Mouse (Mus musculus): Measurements from ENCODE around the gene Ldlr. TPM values are rescaled to one million over a fixed set of nuclear protein-coding genes. Genes with fewer than 3 reads are reported as not detected.

The Ldlr gene
- polyA plus RNA-seq, 1 experiment from 2014 or later = 20.4 TPM

DNA sequence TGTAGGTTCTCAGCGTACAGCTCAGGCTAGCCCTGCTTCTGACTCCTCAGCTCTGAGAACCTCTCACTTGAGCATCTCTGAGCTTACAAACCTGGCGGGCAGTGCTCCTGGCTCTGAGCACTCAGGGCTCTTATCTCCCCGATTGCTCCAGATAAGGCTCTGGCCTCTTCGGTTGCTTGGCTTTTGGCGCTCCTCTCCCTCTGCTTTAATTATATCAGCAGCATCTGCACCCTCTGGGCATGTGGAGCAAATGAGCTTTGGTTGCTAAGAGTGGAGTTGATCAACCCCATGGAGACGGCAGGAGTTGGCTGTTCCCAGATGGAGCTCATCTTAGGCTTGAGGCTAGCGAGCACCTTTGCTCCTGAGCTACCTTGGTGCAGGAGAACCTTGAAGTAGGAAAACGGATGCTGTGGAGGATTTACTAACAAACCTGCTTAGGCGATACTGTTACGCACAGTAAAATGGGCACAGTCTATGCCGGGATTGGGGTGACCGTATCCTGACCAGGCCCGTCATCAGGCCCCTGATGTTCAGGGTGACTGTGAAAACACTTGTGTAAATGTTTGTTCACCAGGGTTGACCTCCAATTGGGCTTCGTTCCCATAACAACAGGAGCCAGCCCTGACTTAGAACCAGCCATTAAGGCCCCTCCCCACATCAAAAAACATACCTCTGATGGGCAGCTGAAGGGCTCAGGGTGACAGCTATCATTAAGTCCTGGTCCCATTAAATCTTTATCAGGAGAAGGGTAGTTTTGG, 3.1 kb downstream of the Ldlr start:
- H3K9ac ChIP-seq = peak overlapping the region; percentile 80
- peak overlapping the region; percentile 81 for H3K4me3 ChIP-seq

DNA sequence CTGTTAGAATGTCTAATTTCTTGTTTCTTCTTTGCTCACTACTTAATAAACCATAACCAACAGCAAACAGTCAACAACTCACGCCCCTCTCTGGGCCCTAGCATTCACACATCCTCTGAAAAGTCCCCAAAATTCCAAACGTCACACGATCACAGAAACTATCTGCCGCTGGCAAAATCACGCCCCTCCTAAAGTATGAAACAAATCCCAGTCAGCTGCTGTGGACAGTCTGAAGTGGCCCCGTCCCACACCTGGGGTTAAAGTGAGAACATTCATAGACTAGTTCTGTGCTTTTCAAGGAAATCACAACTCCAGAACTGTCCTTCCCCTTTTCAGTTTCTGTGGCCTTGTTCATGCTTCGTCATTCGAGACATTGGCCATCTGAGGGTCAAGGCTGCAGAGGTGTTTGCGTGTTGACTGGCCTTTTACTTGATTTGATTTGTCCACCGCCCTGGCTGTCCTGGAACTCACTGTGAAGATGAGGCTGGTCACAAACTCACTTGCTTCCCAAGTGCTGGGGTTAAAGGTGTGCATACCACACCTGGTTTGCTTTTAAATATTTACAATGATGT, 5.1 kb downstream of the Ldlr start:
- ATAC-seq (ENCODE audit: extremely low read depth, insufficient number of reproducible peaks, low FRiP score, low TSS enrichment) = no peak
- Histone ChIP-seq H3K9ac (no peak overlapping the region), H3K4me3 (no peak overlapping the region), H3K27ac (replicated peaks) (no peak overlapping the region), H3K36me3 (peaks cover 32% of the 10 kb centered on the region), H3K4me2 (no peak overlapping the region), H3K4me1 (peaks cover 40% of the 10 kb centered on the region), H3K27me3 (replicated peaks) (no peaks in the 10 kb centered on the region), H3K9me3 (no peaks in the 10 kb centered on the region)
- 79% methylated on average over 10 of the region's 10 CpGs for WGBS

More for the DNA sequence above, 3.1 kb downstream of the Ldlr start:
- H3K4me2 ChIP-seq = peak overlapping the region; percentile 89
- H3K36me3 ChIP-seq = peaks cover 13% of the 10 kb centered on the region
- no peaks in the 10 kb centered on the region for H3K27me3 ChIP-seq (replicated peaks)
- H3K4me1 ChIP-seq = peaks cover 52% of the 10 kb centered on the region
- WGBS = 66% methylated on average over 14 of the region's 14 CpGs
- H3K27ac ChIP-seq (replicated peaks) = 0 out of 2 replicates have a peak overlapping the region, but pooled peaks have one; percentile 12
- no peaks in the 10 kb centered on the region for H3K9me3 ChIP-seq
- no peak for ATAC-seq (ENCODE audit: extremely low read depth, insufficient number of reproducible peaks, low FRiP score, low TSS enrichment)

DNA sequence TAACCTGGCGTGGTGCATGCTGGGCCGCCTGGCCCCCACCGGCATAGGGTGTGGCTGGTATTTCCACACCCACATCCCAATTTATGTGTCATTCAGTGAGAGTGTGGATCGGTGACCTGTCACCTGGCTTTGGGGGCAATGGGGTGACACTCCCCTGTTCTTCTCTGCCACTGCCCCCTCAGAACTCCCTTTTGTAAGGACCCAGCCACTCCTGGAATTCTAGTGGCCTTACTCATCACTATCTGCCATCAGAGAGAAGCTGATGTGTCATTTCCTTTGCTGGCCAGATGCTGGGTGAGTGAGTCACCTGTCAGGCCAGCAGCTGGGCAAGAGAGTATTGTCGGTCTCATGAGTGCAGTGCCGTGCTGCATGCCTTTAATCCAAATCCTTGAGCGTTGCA, 6.0 kb downstream of the Ldlr start:
- Histone ChIP-seq H3K36me3 (peaks cover 42% of the 10 kb centered on the region), H3K4me1 (peaks cover 40% of the 10 kb centered on the region), H3K27ac (replicated peaks) (no peak overlapping the region), H3K9me3 (no peaks in the 10 kb centered on the region), H3K9ac (0 out of 2 replicates have a peak overlapping the region, but pooled peaks have one; percentile 1), H3K4me2 (no peak overlapping the region), H3K27me3 (replicated peaks) (no peaks in the 10 kb centered on the region), H3K4me3 (no peak overlapping the region)
- ATAC-seq (ENCODE audit: extremely low read depth, insufficient number of reproducible peaks, low FRiP score, low TSS enrichment) = no peak
- WGBS = 69% methylated on average over 7 of the region's 7 CpGs

DNA sequence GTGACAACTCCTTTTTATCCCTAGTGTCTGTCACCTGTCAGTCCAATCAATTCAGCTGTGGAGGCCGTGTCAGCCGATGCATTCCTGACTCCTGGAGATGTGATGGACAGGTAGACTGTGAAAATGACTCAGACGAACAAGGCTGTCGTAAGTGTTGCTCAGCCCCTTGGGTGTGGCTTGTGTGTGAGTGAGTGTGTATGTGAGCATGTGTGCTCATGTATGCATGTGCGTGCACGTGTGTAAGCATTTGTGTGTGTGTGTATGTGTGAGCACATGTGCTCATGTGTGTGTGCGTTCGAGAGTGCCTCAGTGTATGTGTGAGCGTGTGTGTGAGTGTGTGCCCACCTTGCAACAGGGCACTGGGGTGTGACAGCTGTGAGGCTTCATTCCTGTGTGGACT, 9.0 kb downstream of the Ldlr start:
- 93% methylated on average over 9 of the region's 9 CpGs for WGBS
- Histone ChIP-seq H3K27ac (replicated peaks) (no peak overlapping the region), H3K9me3 (no peaks in the 10 kb centered on the region), H3K4me3 (no peak overlapping the region), H3K4me2 (no peak overlapping the region), H3K4me1 (peaks cover 16% of the 10 kb centered on the region), H3K9ac (no peak overlapping the region), H3K36me3 (peaks cover 65% of the 10 kb centered on the region), H3K27me3 (replicated peaks) (no peaks in the 10 kb centered on the region)
- ATAC-seq (ENCODE audit: extremely low read depth, insufficient number of reproducible peaks, low FRiP score, low TSS enrichment) = no peak

DNA sequence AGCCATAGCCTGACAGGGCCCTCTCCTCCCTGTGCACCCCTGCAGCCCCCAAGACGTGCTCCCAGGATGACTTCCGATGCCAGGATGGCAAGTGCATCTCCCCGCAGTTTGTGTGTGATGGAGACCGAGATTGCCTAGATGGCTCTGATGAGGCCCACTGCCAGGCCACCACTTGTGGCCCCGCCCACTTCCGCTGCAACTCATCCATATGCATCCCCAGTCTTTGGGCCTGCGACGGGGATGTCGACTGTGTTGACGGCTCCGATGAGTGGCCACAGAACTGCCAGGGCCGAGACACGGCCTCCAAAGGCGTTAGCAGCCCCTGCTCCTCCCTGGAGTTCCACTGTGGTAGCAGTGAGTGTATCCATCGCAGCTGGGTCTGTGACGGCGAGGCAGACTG, 10.2 kb downstream of the Ldlr start:
- H3K4me2 ChIP-seq = no peak overlapping the region
- H3K36me3 ChIP-seq = peaks cover 77% of the 10 kb centered on the region
- H3K27ac ChIP-seq (replicated peaks) = no peak overlapping the region
- H3K4me1 ChIP-seq = peaks cover 12% of the 10 kb centered on the region
- WGBS = 84% methylated on average over 17 of the region's 17 CpGs
- H3K27me3 ChIP-seq (replicated peaks) = no peaks in the 10 kb centered on the region
- H3K9ac ChIP-seq = no peak overlapping the region
- H3K4me3 ChIP-seq = no peak overlapping the region
- H3K9me3 ChIP-seq = no peaks in the 10 kb centered on the region
- ATAC-seq (ENCODE audit: extremely low read depth, insufficient number of reproducible peaks, low FRiP score, low TSS enrichment) = no peak

DNA sequence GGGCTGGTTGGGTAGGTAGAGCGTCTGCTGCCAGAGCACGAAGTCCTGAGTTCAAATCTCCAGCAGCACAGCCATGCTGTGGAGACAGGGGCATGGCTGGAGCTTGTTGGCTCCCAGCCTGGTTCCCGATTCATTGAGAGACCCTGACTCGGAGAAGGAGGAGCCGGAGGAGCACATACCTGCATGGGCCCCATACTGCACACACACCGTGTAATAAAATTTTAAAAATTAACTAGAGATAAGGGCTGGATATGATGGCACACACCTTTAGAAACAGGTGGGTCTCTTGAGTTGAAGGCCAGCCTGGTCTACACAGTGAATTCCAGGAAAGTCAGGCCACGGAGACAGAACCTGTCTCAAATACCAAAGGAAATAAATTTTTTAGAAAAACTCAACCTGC, 10.7 kb downstream of the Ldlr start:
- no peak overlapping the region for H3K27ac ChIP-seq (replicated peaks)
- H3K36me3 ChIP-seq = peaks cover 82% of the 10 kb centered on the region
- ATAC-seq (ENCODE audit: extremely low read depth, insufficient number of reproducible peaks, low FRiP score, low TSS enrichment) = no peak
- 96% methylated on average over 7 of the region's 7 CpGs for WGBS
- no peak overlapping the region for H3K9ac ChIP-seq
- peaks cover 8% of the 10 kb centered on the region for H3K4me1 ChIP-seq
- H3K9me3 ChIP-seq = no peaks in the 10 kb centered on the region
- no peak overlapping the region for H3K4me2 ChIP-seq
- no peaks in the 10 kb centered on the region for H3K27me3 ChIP-seq (replicated peaks)
- no peak overlapping the region for H3K4me3 ChIP-seq

DNA sequence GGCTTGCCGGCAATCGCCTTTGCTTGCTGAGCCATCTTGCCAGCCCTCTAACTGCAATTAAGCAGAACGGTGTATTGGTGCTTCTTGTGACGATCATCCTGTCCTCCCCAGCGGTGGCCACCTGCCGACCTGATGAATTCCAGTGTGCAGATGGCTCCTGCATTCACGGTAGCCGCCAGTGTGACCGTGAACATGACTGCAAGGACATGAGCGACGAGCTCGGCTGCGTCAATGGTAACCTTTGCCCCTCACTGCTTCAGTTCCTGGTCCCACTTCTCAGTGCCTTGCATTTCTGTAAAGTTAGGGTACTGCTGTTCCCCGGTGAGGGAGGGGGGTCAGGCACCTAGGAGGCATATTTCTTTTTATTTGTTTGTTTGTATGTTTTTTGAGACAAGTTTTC, 11.8 kb downstream of the Ldlr start:
- H3K9ac ChIP-seq = no peak overlapping the region
- 91% methylated on average over 14 of the region's 14 CpGs for WGBS

DNA sequence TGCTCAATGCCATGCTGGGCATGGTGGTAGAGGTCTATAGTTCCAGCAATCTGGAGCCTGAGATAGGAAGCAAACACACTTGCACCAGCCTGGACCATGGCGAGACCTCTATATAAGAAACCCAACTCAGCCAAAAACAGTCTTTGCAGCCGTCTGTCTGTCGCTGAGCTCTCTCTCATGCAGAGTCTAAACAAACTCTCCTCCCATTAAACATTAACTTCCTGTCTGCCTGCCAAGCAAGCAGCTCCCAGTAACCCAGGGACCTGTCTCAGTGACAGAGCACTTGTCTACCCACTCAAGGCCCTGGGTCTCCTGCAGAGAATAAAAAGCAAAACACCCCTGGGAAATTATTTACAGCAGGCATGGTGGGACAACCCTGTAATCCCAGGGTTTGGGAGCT, 13.3 kb downstream of the Ldlr start:
- Histone ChIP-seq H3K9me3 (no peaks in the 10 kb centered on the region), H3K9ac (no peak overlapping the region), H3K4me1 (no peaks in the 10 kb centered on the region)

More for the DNA sequence above, 11.8 kb downstream of the Ldlr start:
- Histone ChIP-seq H3K4me3 (no peak overlapping the region), H3K27ac (replicated peaks) (no peak overlapping the region), H3K9me3 (no peaks in the 10 kb centered on the region), H3K4me2 (no peak overlapping the region), H3K4me1 (no peaks in the 10 kb centered on the region), H3K27me3 (replicated peaks) (no peaks in the 10 kb centered on the region), H3K36me3 (peaks cover 94% of the 10 kb centered on the region)
- no peak for ATAC-seq (ENCODE audit: extremely low read depth, insufficient number of reproducible peaks, low FRiP score, low TSS enrichment)

DNA sequence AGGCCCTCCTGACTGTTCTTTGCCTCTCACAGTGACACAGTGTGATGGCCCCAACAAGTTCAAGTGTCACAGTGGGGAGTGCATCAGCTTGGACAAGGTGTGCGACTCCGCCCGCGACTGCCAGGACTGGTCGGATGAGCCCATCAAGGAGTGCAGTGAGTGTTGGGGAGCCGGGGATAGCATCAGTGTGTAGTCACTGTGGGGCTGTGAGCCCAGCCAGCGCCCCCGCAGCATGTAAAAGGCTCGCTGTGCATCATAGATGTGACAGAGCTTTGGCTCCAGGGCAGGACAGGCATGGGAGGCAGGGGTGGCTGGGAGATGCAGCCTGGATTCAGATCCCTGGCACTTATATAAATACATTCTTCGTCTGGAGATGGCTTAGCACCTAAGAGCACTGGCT, 13.9 kb downstream of the Ldlr start:
- no peak for ATAC-seq (ENCODE audit: extremely low read depth, insufficient number of reproducible peaks, low FRiP score, low TSS enrichment)
- Histone ChIP-seq H3K4me2 (no peak overlapping the region), H3K36me3 (peaks cover 99% of the 10 kb centered on the region), H3K27me3 (replicated peaks) (no peaks in the 10 kb centered on the region), H3K4me1 (no peaks in the 10 kb centered on the region), H3K4me3 (no peak overlapping the region), H3K9me3 (no peaks in the 10 kb centered on the region), H3K27ac (replicated peaks) (no peak overlapping the region), H3K9ac (no peak overlapping the region)
- WGBS = 94% methylated on average over 10 of the region's 10 CpGs

More for the DNA sequence above, 13.3 kb downstream of the Ldlr start:
- H3K4me2 ChIP-seq = no peak overlapping the region
- peaks cover 99% of the 10 kb centered on the region for H3K36me3 ChIP-seq
- H3K27ac ChIP-seq (replicated peaks) = no peak overlapping the region
- 78% methylated on average over 3 of the region's 3 CpGs for WGBS
- no peaks in the 10 kb centered on the region for H3K27me3 ChIP-seq (replicated peaks)
- no peak overlapping the region for H3K4me3 ChIP-seq
- ATAC-seq (ENCODE audit: extremely low read depth, insufficient number of reproducible peaks, low FRiP score, low TSS enrichment) = no peak

DNA sequence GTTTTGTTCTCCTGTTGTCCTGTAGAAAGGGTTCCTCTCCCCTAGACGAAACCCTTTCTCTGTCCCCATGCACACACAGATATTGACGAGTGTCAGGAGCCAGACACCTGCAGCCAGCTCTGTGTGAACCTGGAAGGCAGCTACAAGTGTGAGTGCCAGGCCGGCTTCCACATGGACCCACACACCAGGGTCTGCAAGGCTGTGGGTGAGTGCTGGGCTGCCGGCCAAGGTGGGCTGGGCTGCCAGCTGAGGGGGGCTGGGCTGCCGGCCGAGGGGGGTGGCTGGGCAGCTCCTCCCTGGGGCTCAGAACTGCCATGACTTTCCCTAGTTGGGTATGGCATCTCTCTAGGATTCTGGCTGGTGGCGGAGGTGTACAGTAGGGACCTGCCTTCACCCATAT, 15.5 kb downstream of the Ldlr start:
- H3K36me3 ChIP-seq = peaks cover 95% of the 10 kb centered on the region
- no peak overlapping the region for H3K9ac ChIP-seq
- no peak overlapping the region for H3K4me2 ChIP-seq
- no peak for ATAC-seq (ENCODE audit: extremely low read depth, insufficient number of reproducible peaks, low FRiP score, low TSS enrichment)
- WGBS = 71% methylated on average over 7 of the region's 7 CpGs
- H3K9me3 ChIP-seq = no peaks in the 10 kb centered on the region
- H3K4me3 ChIP-seq = no peak overlapping the region
- no peak overlapping the region for H3K27ac ChIP-seq (replicated peaks)
- no peaks in the 10 kb centered on the region for H3K4me1 ChIP-seq
- H3K27me3 ChIP-seq (replicated peaks) = no peaks in the 10 kb centered on the region

DNA sequence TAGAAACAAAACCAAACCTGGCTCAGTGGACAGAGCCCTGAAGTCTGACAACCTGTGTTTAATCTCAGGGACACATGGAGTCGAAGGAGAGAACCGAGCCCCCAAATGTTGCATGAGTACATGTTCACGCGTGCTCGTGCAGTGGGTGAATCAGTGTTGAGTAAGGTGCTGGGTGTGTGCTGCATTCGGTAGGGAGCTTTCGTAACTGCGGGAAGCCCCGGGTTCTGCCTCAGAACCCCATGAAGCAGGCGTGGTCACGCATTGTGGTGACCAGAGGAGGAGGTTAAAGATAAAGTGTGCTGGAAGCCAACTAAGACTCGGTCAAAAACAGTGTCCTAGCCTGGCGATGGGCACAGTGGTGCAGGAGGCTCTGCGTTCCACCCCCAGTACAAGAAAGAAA, 17.1 kb downstream of the Ldlr start:
- H3K9me3 ChIP-seq = no peaks in the 10 kb centered on the region
- no peak overlapping the region for H3K4me2 ChIP-seq
- no peaks in the 10 kb centered on the region for H3K4me1 ChIP-seq
- H3K27me3 ChIP-seq (replicated peaks) = no peaks in the 10 kb centered on the region
- WGBS = 94% methylated on average over 14 of the region's 14 CpGs
- no peak overlapping the region for H3K9ac ChIP-seq
- H3K4me3 ChIP-seq = no peak overlapping the region
- no peak for ATAC-seq (ENCODE audit: extremely low read depth, insufficient number of reproducible peaks, low FRiP score, low TSS enrichment)
- H3K27ac ChIP-seq (replicated peaks) = no peak overlapping the region
- peaks cover 95% of the 10 kb centered on the region for H3K36me3 ChIP-seq

DNA sequence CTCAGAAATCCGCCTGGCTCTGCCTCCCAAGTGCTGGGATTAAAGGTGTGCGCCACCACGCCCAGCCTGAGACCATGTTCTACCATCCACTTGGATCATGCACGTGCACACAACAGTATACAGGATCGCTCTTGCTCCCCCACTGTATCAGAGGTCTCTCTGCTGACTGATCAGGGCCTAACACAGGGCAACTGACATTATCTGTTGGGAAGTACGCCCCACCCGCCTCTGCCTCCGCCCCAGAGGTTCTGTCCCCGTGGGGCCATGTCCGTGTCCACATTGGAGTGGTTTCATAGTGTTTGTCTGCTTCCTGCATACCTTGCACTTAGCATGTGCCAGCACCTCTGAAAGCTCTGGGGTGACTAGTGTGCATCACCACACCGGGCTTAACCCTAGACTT, 18.2 kb downstream of the Ldlr start:
- Histone ChIP-seq H3K4me3 (no peak overlapping the region), H3K9me3 (no peaks in the 10 kb centered on the region), H3K4me2 (no peak overlapping the region), H3K36me3 (peaks cover 95% of the 10 kb centered on the region), H3K27me3 (replicated peaks) (no peaks in the 10 kb centered on the region), H3K4me1 (no peaks in the 10 kb centered on the region), H3K27ac (replicated peaks) (no peak overlapping the region), H3K9ac (no peak overlapping the region)
- ATAC-seq (ENCODE audit: extremely low read depth, insufficient number of reproducible peaks, low FRiP score, low TSS enrichment) = no peak
- 89% methylated on average over 11 of the region's 11 CpGs for WGBS

Data from heart, embryonic 13.5 days (tissue).